Mouse (Mus musculus): ENCODE measurements around the gene Adamtsl5.
"Not testable (repeated sequence)": the region's sequence is repeated elsewhere in the genome, so short reads cannot be mapped to it uniquely, and the experiment has no call there.

Adamtsl5 gene

GRCm38 (mm10) chr10:80371983-80372382 is 23.8 kb upstream of the Adamtsl5 start:
- DNase-seq (ENCODE audit: low spot score), result no peak

- DNase-seq (ENCODE audit: low spot score), result no peak
Measured at GRCm38 (mm10) chr10:80371411-80371966, 23.3 kb upstream of the Adamtsl5 start.

GRCm38 (mm10) chr10:80369995-80370747 is 22.0 kb upstream of the Adamtsl5 start:
- DNase-seq (ENCODE audit: low spot score), result no peak

GRCm38 (mm10) chr10:80368392-80368791 is 20.2 kb upstream of the Adamtsl5 start:
- DNase-seq (ENCODE audit: low spot score), result no peak

- DNase-seq (ENCODE audit: low spot score), result no peak
Measured at GRCm38 (mm10) chr10:80367954-80368353, 19.7 kb upstream of the Adamtsl5 start.

- no peak for DNase-seq (ENCODE audit: low spot score)
Measured at GRCm38 (mm10) chr10:80365736-80366135, 17.5 kb upstream of the Adamtsl5 start.

- DNase-seq (ENCODE audit: low spot score), result no peak
Measured at GRCm38 (mm10) chr10:80363734-80364133, 15.5 kb upstream of the Adamtsl5 start.

- DNase-seq (ENCODE audit: low spot score), result no peak
Measured at GRCm38 (mm10) chr10:80357994-80358639, 9.9 kb upstream of the Adamtsl5 start.

- no peak for DNase-seq (ENCODE audit: low spot score)
Measured at GRCm38 (mm10) chr10:80357336-80357735, 9.1 kb upstream of the Adamtsl5 start.

- DNase-seq (ENCODE audit: low spot score), result no peak
Measured at GRCm38 (mm10) chr10:80356737-80357136, 8.5 kb upstream of the Adamtsl5 start.

GRCm38 (mm10) chr10:80356001-80356682 is 7.9 kb upstream of the Adamtsl5 start, which contains the start of gene Plk5:
Plk5 (plus strand) TSS chr10:80356459.
- DNase-seq (ENCODE audit: low spot score), result no peak

- no peak for DNase-seq (ENCODE audit: low spot score)
Measured at GRCm38 (mm10) chr10:80355431-80355830, 7.2 kb upstream of the Adamtsl5 start.

- no peak for DNase-seq (ENCODE audit: low spot score)
Measured at GRCm38 (mm10) chr10:80352727-80353126, 4.5 kb upstream of the Adamtsl5 start.

GRCm38 (mm10) chr10:80351896-80352295 is 3.7 kb upstream of the Adamtsl5 start:
- no peak for DNase-seq (ENCODE audit: low spot score)

GRCm38 (mm10) chr10:80350292-80350691 is 2.1 kb upstream of the Adamtsl5 start:
- peak; percentile 76 for DNase-seq (ENCODE audit: low spot score)

- DNase-seq (ENCODE audit: low spot score), result no peak
Measured at GRCm38 (mm10) chr10:80348981-80349380, 769 bp upstream of the Adamtsl5 start.

- no peak for DNase-seq (ENCODE audit: low spot score)
Measured at GRCm38 (mm10) chr10:80347514-80347967, 671 bp downstream of the Adamtsl5 start.

GRCm38 (mm10) chr10:80345929-80346328 is 2.3 kb downstream of the Adamtsl5 start:
- DNase-seq (ENCODE audit: low spot score), result not testable (repeated sequence)

- DNase-seq (ENCODE audit: low spot score), result no peak
Measured at GRCm38 (mm10) chr10:80345122-80345521, 3.1 kb downstream of the Adamtsl5 start.

- DNase-seq (ENCODE audit: low spot score), result no peak
Measured at GRCm38 (mm10) chr10:80344131-80344661, 4.0 kb downstream of the Adamtsl5 start.

- no peak for DNase-seq (ENCODE audit: low spot score)
Measured at GRCm38 (mm10) chr10:80343425-80343895, 4.8 kb downstream of the Adamtsl5 start.
